Mouse (Mus musculus) forebrain, embryonic 16.5 days (tissue): Measurements from ENCODE around the gene Mypop. TPM values are rescaled to one million over a fixed set of nuclear protein-coding genes. Genes with fewer than 3 reads are reported as not detected.

Source experiments
- ATAC-seq: fragments of 200-750 bp; cut with Nextera tagmentation; 2 replicates; pipeline ENCODE4 v1.8.0; 2017; ENCODE audit warnings: mild to moderate bottlenecking, moderate library complexity
- H3K27ac ChIP-seq: fragments of 300-500 bp; sonication (generic); 2 replicates; pipeline ENCODE4 v1.5.1; 2014; ENCODE audit warnings: low read length, control low read depth
- H3K27me3 ChIP-seq: fragments of 300-500 bp; sonication (generic); replicated peaks from 2 replicates; pipeline ENCODE4 v1.6.1; 2014; ENCODE audit warnings: low read length; ENCODE audit not compliant: control insufficient read depth, insufficient read depth
- H3K36me3 ChIP-seq: fragments of 300-500 bp; sonication (generic); 2 replicates; pipeline ENCODE4 v1.6.1; 2014; ENCODE audit not compliant: control insufficient read depth, insufficient read depth
- H3K4me1 ChIP-seq: fragments of 300-500 bp; sonication (generic); replicated peaks from 2 replicates; pipeline ENCODE4 v1.6.1; 2014; ENCODE audit warnings: low read length; ENCODE audit not compliant: control insufficient read depth, insufficient read depth
- H3K4me2 ChIP-seq: fragments of 300-500 bp; sonication (generic); 2 replicates; pipeline ENCODE4 v1.6.1; 2014; ENCODE audit warnings: mild to moderate bottlenecking, low read length, control low read depth
- H3K4me3 ChIP-seq: fragments of 300-500 bp; sonication (generic); replicated peaks from 2 replicates; pipeline ENCODE4 v1.5.1; 2014; ENCODE audit warnings: mild to moderate bottlenecking, low read length, control low read depth
- H3K9ac ChIP-seq: fragments of 300-500 bp; sonication (generic); replicated peaks from 2 replicates; pipeline ENCODE4 v1.6.1; 2014; ENCODE audit warnings: low read depth, low read length, control low read depth
- H3K9me3 ChIP-seq: fragments of 300-500 bp; sonication (generic); 2 replicates; pipeline ENCODE4 v1.6.1; 2016; ENCODE audit warnings: low read length; ENCODE audit not compliant: control insufficient read depth
- WGBS: fragments of 180-500 bp; shearing (Covaris S2); extraction: QIAGEN DNeasy Blood & Tissue Kit; methylation state at CpG from one replicate; pipeline ENCODE4 v1.1.7; 2014; 5-methylcytosine and 5-hydroxymethylcytosine counted together
- polyA plus RNA-seq: library from polyadenylated mRNA; unstranded; fragments of >200 nt; fragmentation: Nextera tagmentation; extraction: Ambion mirVana; gene quantifications from 2 replicates; pipeline ENCODE4 v1.2.1, GENCODE M21; 2015

The Mypop gene
- polyA plus RNA-seq, 1 experiment from 2014 or later, result 3.1 TPM

- peaks cover 9% of the 10 kb centered on the region for H3K36me3 ChIP-seq
- no peak overlapping the region; the same call in 1 of the 2 replicates for H3K4me2 ChIP-seq
- H3K27me3 ChIP-seq, result no peaks in the 10 kb centered on the region
- 8% methylated on average over 12 of the region's 12 CpGs for WGBS
- H3K4me1 ChIP-seq, result peaks cover 40% of the 10 kb centered on the region
- H3K9ac ChIP-seq, result no peak overlapping the region
- H3K4me3 ChIP-seq, result no peak overlapping the region
- H3K9me3 ChIP-seq, result no peaks in the 10 kb centered on the region
- no peak for ATAC-seq
- no peak overlapping the region for H3K27ac ChIP-seq
Observed at GRCm38 (mm10) chr7:19006476-19006875, 15.4 kb downstream of the Mypop start.

- Histone ChIP-seq H3K27ac (no peak overlapping the region), H3K27me3 (no peaks in the 10 kb centered on the region), H3K4me2 (no peak overlapping the region)
Observed at GRCm38 (mm10) chr7:19007026-19007977, 16.3 kb downstream of the Mypop start.

GRCm38 (mm10) chr7:19010581-19010980 lies 19.5 kb downstream of the Mypop start:
- Histone ChIP-seq H3K4me2 (no peak overlapping the region), H3K36me3 (peaks cover 8% of the 10 kb centered on the region), H3K4me3 (no peak overlapping the region), H3K4me1 (peaks cover 23% of the 10 kb centered on the region), H3K27me3 (no peaks in the 10 kb centered on the region), H3K9me3 (no peaks in the 10 kb centered on the region), H3K27ac (no peak overlapping the region), H3K9ac (no peak overlapping the region)
- ATAC-seq, result no peak
- WGBS, result 88% methylated on average over 7 of the region's 7 CpGs

More at GRCm38 (mm10) chr7:19007026-19007977, 16.3 kb downstream of the Mypop start:
- no peak overlapping the region for H3K9ac ChIP-seq
- 80% methylated on average over 13 of the region's 13 CpGs for WGBS
- H3K4me3 ChIP-seq, result no peak overlapping the region
- ATAC-seq, result no peak
- peaks cover 9% of the 10 kb centered on the region for H3K36me3 ChIP-seq
- peaks cover 44% of the 10 kb centered on the region for H3K4me1 ChIP-seq
- H3K9me3 ChIP-seq, result no peaks in the 10 kb centered on the region

- Histone ChIP-seq H3K4me3 (peak overlapping the region; percentile 25), H3K9ac (peak overlapping the region; percentile 50), H3K27me3 (no peaks in the 10 kb centered on the region), H3K4me1 (peaks cover 8% of the 10 kb centered on the region), H3K36me3 (no peaks in the 10 kb centered on the region), H3K27ac (no peak overlapping the region), H3K9me3 (no peaks in the 10 kb centered on the region), H3K4me2 (peak overlapping the region; percentile 52)
- 4% methylated on average over 29 of the region's 31 CpGs for WGBS
- ATAC-seq, result no peak
Observed at GRCm38 (mm10) chr7:19012025-19012621, 21.1 kb downstream of the Mypop start.

- 61% methylated on average over 2 of the region's 2 CpGs for WGBS
- Histone ChIP-seq H3K4me1 (peaks cover 7% of the 10 kb centered on the region; the same call in 1 of the 2 replicates), H3K36me3 (no peaks in the 10 kb centered on the region), H3K4me2 (no peak overlapping the region), H3K27me3 (no peaks in the 10 kb centered on the region), H3K27ac (no peak overlapping the region), H3K9me3 (no peaks in the 10 kb centered on the region), H3K9ac (no peak overlapping the region), H3K4me3 (no peak overlapping the region)
- ATAC-seq, result no peak
Observed at GRCm38 (mm10) chr7:19012882-19013281, 21.8 kb downstream of the Mypop start.

GRCm38 (mm10) chr7:19014452-19014851 lies 23.4 kb downstream of the Mypop start:
- peaks cover 7% of the 10 kb centered on the region; the same call in 1 of the 2 replicates for H3K4me1 ChIP-seq
- ATAC-seq, result no peak
- no peak overlapping the region for H3K27ac ChIP-seq
- no peak overlapping the region for H3K4me2 ChIP-seq
- H3K27me3 ChIP-seq, result 0 out of 2 replicates have a peak, but pooled peaks cover 2% of the 10 kb centered on the region
- no peak overlapping the region for H3K9ac ChIP-seq
- no peaks in the 10 kb centered on the region for H3K36me3 ChIP-seq
- WGBS, result 72% methylated on average over 15 of the region's 15 CpGs
- H3K9me3 ChIP-seq, result no peaks in the 10 kb centered on the region
- H3K4me3 ChIP-seq, result no peak overlapping the region

GRCm38 (mm10) chr7:19016042-19016441 lies 25.0 kb downstream of the Mypop start:
- H3K4me1 ChIP-seq, result peaks cover 7% of the 10 kb centered on the region; the same call in 1 of the 2 replicates
- no peak for ATAC-seq
- H3K27me3 ChIP-seq, result peaks cover 8% of the 10 kb centered on the region; the same call in 1 of the 2 replicates
- no peaks in the 10 kb centered on the region for H3K36me3 ChIP-seq
- H3K4me2 ChIP-seq, result no peak overlapping the region
- no peaks in the 10 kb centered on the region for H3K9me3 ChIP-seq
- 86% methylated on average over 4 of the region's 4 CpGs for WGBS
- no peak overlapping the region for H3K9ac ChIP-seq
- no peak overlapping the region for H3K4me3 ChIP-seq
- H3K27ac ChIP-seq, result no peak overlapping the region

- no peaks in the 10 kb centered on the region for H3K9me3 ChIP-seq
- H3K27ac ChIP-seq, result no peak overlapping the region
- peaks cover 27% of the 10 kb centered on the region for H3K27me3 ChIP-seq
- H3K9ac ChIP-seq, result no peak overlapping the region
- no peaks in the 10 kb centered on the region for H3K4me1 ChIP-seq
- 88% methylated on average over 7 of the region's 7 CpGs for whole genome bisulfite sequencing
- no peak overlapping the region for H3K4me3 ChIP-seq
- no peak for ATAC-seq
- H3K4me2 ChIP-seq, result no peak overlapping the region
- no peaks in the 10 kb centered on the region for H3K36me3 ChIP-seq
Observed at GRCm38 (mm10) chr7:19017909-19018308, 26.9 kb downstream of the Mypop start.

GRCm38 (mm10) chr7:19021048-19021447 lies 30.0 kb downstream of the Mypop start:
- WGBS, result 24% methylated on average over 8 of the region's 8 CpGs
- no peak for ATAC-seq
- Histone ChIP-seq H3K4me1 (peaks cover 11% of the 10 kb centered on the region), H3K36me3 (no peaks in the 10 kb centered on the region), H3K27ac (no peak overlapping the region), H3K9me3 (no peaks in the 10 kb centered on the region), H3K9ac (no peak overlapping the region), H3K4me2 (no peak overlapping the region), H3K27me3 (peaks cover 36% of the 10 kb centered on the region), H3K4me3 (no peak overlapping the region)
